Mouse (Mus musculus) right cerebral cortex, adult 18-20 months (tissue): ENCODE data around the gene Galnt9.
A peak's percentile ranks its signal among the peaks of the same experiment; 100 is the strongest.

ENCODE experiments used
- DNase-seq: peaks from one replicate; pipeline ENCODE4 v3.0.0; 2022; ENCODE audit warnings: mixed read lengths

Galnt9 gene

GRCm38 (mm10) chr5:110638306-110639074, 94.3 kb downstream of the Galnt9 start:
- no peak for DNase-seq

GRCm38 (mm10) chr5:110639459-110639858, 95.3 kb downstream of the Galnt9 start:
- peak; percentile 86 for DNase-seq

GRCm38 (mm10) chr5:110646377-110646776, 102.2 kb downstream of the Galnt9 start:
- DNase-seq = no peak

GRCm38 (mm10) chr5:110652719-110653648, 108.8 kb downstream of the Galnt9 start, which contains the start of the genes Noc4l and Ddx51:
Gene Noc4l (minus strand): TSS chr5:110653417.
Gene Ddx51 (plus strand): TSS chr5:110653451.
- DNase-seq = peak; percentile 95

GRCm38 (mm10) chr5:110653686-110654085, 109.5 kb downstream of the Galnt9 start:
- DNase-seq = no peak

- no peak for DNase-seq
Measured at GRCm38 (mm10) chr5:110659682-110660081, 115.5 kb downstream of the Galnt9 start.

- DNase-seq = no peak
Measured at GRCm38 (mm10) chr5:110664041-110664440, 119.9 kb downstream of the Galnt9 start.

- no peak for DNase-seq
Measured at GRCm38 (mm10) chr5:110664750-110665269, 120.7 kb downstream of the Galnt9 start.

GRCm38 (mm10) chr5:110665486-110666121, 121.4 kb downstream of the Galnt9 start:
- no peak for DNase-seq
